Mouse (Mus musculus) heart, adult 18-20 months (tissue): ENCODE data around the gene Ppp1r12b. TPM values are rescaled to one million over a fixed set of nuclear protein-coding genes. Genes with fewer than 3 reads are reported as not detected.

ENCODE experiments used
- DNase-seq, 2 experiments: peaks; one replicate each; pipeline ENCODE4 v3.0.0; 2021 to 2022; ENCODE audit warnings: mixed read lengths in 1 of 2
- microRNA-seq, 2 experiments: library from miRNA; unstranded; fragments of <30 nt; microRNA quantifications; one replicate each; pipeline ENCODE4 v1.2.0; 2022
- total RNA-seq, 2 experiments: library from RNA; stranded (reverse); gene quantifications; 2 replicates each; pipeline ENCODE4 v1.2.3; 2021

The Ppp1r12b gene
- total RNA-seq, 2 experiments from 2014 or later, result 158 to 162 TPM

GRCm38 (mm10) chr1:134721486-134721885 lies 234.3 kb downstream of the Ppp1r12b start:
- DNase-seq, result no peak

GRCm38 (mm10) chr1:134719718-134720304 lies 235.9 kb downstream of the Ppp1r12b start:
- DNase-seq, result peak in 1 of 2 experiments; percentile 32

- no peak for DNase-seq
Observed at GRCm38 (mm10) chr1:134715092-134715491, 240.7 kb downstream of the Ppp1r12b start.

- no peak for DNase-seq
Observed at GRCm38 (mm10) chr1:134714166-134714565, 241.6 kb downstream of the Ppp1r12b start.

- DNase-seq, result no peak
Observed at GRCm38 (mm10) chr1:134713421-134713969, 242.2 kb downstream of the Ppp1r12b start.

GRCm38 (mm10) chr1:134712781-134713299 lies 242.9 kb downstream of the Ppp1r12b start:
- DNase-seq, result no peak

GRCm38 (mm10) chr1:134711653-134712052 lies 244.1 kb downstream of the Ppp1r12b start:
- no peak for DNase-seq

- DNase-seq, result no peak
Observed at GRCm38 (mm10) chr1:134711061-134711460, 244.7 kb downstream of the Ppp1r12b start.

GRCm38 (mm10) chr1:134709411-134710306 lies 246.1 kb downstream of the Ppp1r12b start:
- no peak for DNase-seq

- DNase-seq, result no peak
Observed at GRCm38 (mm10) chr1:134708801-134709385, 246.8 kb downstream of the Ppp1r12b start.

- no peak for DNase-seq
Observed at GRCm38 (mm10) chr1:134708274-134708673, 247.5 kb downstream of the Ppp1r12b start.

GRCm38 (mm10) chr1:134707516-134707915 lies 248.2 kb downstream of the Ppp1r12b start:
- DNase-seq, result no peak

- no peak for DNase-seq
Observed at GRCm38 (mm10) chr1:134706549-134706948, 249.2 kb downstream of the Ppp1r12b start.

Small RNAs within 50 kb of the gene (microRNA-seq; reads per million reads assigned to microRNA genes)
- gene Gm22232, result 0 reads per million in 2 experiments

Other genes starting within 250 kb of the Ppp1r12b start
- gene Ube2t, start 6.6 kb upstream of the Ppp1r12b start, total RNA-seq, result 1 to 10 TPM; 6.7 to 8.1 TPM
- 10 to 100 TPM; 11.5 to 16.9 TPM for gene Lgr6, start 149.3 kb upstream of the Ppp1r12b start, total RNA-seq
- gene Ptpn7, start 176.8 kb upstream of the Ppp1r12b start, total RNA-seq, result 1 to 10 TPM in 1 of 2 experiments, under 1 TPM in 1; 0.72 to 1.4 TPM
- gene Arl8a, start 190.9 kb upstream of the Ppp1r12b start, total RNA-seq, result 10 to 100 TPM; 21.8 to 22.0 TPM
- under 1 TPM; 0.33 to 0.60 TPM for gene Gpr37l1, start 211.7 kb upstream of the Ppp1r12b start, total RNA-seq